ENCODE assay signal across 8 mouse cellular contexts in the genomic region with DNA sequence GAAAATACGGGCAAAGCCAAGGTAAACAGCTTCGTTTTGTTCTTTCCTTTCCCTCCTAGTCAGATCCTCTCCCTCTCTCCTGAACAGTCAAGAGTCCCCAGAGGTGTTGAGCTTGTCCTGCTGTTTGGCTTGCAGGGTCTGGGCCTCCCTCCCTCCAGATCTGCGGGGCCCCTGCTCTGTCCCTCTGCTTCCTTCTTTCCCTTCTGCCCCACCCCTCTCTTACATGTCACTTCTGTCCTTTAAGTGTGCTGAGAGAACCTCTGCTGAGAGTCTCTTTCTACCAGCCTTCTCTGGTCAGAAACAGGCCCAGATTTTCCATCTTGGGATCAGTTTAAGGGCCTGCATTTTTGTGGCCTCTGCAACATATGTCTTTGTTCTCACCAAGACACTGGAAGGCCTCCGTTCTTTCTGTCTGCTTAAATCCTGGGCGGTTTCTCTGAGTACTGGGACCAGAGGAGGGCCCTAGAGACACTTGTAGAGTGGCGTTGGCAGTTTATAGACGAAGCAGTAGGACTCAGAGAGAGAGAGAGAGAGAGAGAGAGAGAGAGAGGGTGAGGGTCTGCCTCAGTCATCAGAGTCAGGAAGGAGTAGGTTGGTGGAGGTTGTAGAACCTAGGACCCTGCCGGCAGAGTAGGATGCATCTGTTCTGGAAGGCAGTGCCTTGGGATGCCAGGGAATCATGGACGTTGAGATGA. TPM values are rescaled to one million over a fixed set of nuclear protein-coding genes. Genes with fewer than 3 reads are reported as not detected.
DNase-seq lines count a peak whose midpoint lies in the region; ATAC-seq and TF ChIP-seq lines count a peak whose summit lies in the region.

No protein-coding gene starts in this region.

- peak overlapping the region; percentile 86 for H3K4me3 ChIP-seq in gastrocnemius, adult 2 months
- H3K4me3 ChIP-seq in brown adipose tissue, adult 24 weeks (ENCODE audit: insufficient read depth, low read depth, low read length): peak overlapping the region; percentile 71
- peak overlapping the region; percentile 74 for H3K4me3 ChIP-seq in hindbrain, embryonic 10.5 days
- H3K4me3 ChIP-seq in stomach, embryonic 16.5 days (replicated peaks; ENCODE audit: low read length): peak overlapping the region; percentile 73

- peak overlapping the region; percentile 85 for H3K27ac ChIP-seq in gastrocnemius, adult 2 months
- H3K27ac ChIP-seq in brown adipose tissue, adult 24 weeks (replicated peaks; ENCODE audit: low read depth, low read length): peak overlapping the region; percentile 32
- H3K27ac ChIP-seq in hindbrain, embryonic 10.5 days: peak overlapping the region; percentile 96
- H3K27ac ChIP-seq in stomach, embryonic 16.5 days (ENCODE audit: low read length): peak overlapping the region; percentile 97

- H3K36me3 ChIP-seq in hindbrain, embryonic 10.5 days: peaks cover 22% of the 10 kb centered on the region
- peaks cover 4% of the 10 kb centered on the region; the same call in 1 of the 2 replicates for H3K36me3 ChIP-seq in stomach, embryonic 16.5 days (ENCODE audit: control insufficient read depth, insufficient read depth, low read length)

- intact Hi-C loops in gastrocnemius, adult 2 months (cut with DNase I): no loop called here

- no peak for DNase-seq in gastrocnemius, adult 2 months
- no peak for DNase-seq in gastrocnemius, postnatal 10 days
- DNase-seq in hindbrain, embryonic 10.5 days (ENCODE audit: low spot score): no peak
- DNase-seq in lung, postnatal 10 days: peak; percentile 39
- no peak for DNase-seq in right cerebral cortex, postnatal 10 days (ENCODE audit: low spot score in 2 of 2)
- no peak for DNase-seq in gastrocnemius, adult 18-20 months (ENCODE audit: low spot score)

- no peaks in the 10 kb centered on the region for H3K9me3 ChIP-seq in hindbrain, embryonic 10.5 days
- H3K9me3 ChIP-seq in stomach, embryonic 16.5 days (replicated peaks; ENCODE audit: control insufficient read depth, low read length): no peaks in the 10 kb centered on the region

- H3K4me1 ChIP-seq in brown adipose tissue, adult 24 weeks (ENCODE audit: control insufficient read depth, insufficient read depth, insufficient read length, low read length): peaks cover 11% of the 10 kb centered on the region; the same call in 1 of the 2 replicates
- H3K4me1 ChIP-seq in hindbrain, embryonic 10.5 days (replicated peaks): peaks cover 71% of the 10 kb centered on the region
- H3K4me1 ChIP-seq in stomach, embryonic 16.5 days (ENCODE audit: control insufficient read depth, insufficient read depth, low read length): peaks cover 47% of the 10 kb centered on the region

- H3K4me2 ChIP-seq in stomach, embryonic 16.5 days (ENCODE audit: low read depth, low read length): peak overlapping the region; percentile 71

- peak; percentile 0; the same call in 1 of the 2 replicates for ATAC-seq in stomach, embryonic 16.5 days (ENCODE audit: insufficient read depth, low FRiP score)

- H3K27me3 ChIP-seq in hindbrain, embryonic 10.5 days (ENCODE audit: insufficient read depth, poor library complexity, severe bottlenecking): no peaks in the 10 kb centered on the region
- no peaks in the 10 kb centered on the region for H3K27me3 ChIP-seq in stomach, embryonic 16.5 days (ENCODE audit: control insufficient read depth, insufficient read depth, low read length)

- TF ChIP-seq CTCF in gastrocnemius, adult 2 months (IDR thresholded peaks at IDR 0.05): no peak

- H3K9ac ChIP-seq in stomach, embryonic 16.5 days (ENCODE audit: low read length): peak overlapping the region; percentile 83

- WGBS in hindbrain, embryonic 10.5 days: 0% methylated on average over 9 of the region's 9 CpGs
- 2% methylated on average over 9 of the region's 9 CpGs for WGBS in stomach, embryonic 16.5 days

RNA-seq across cellular contexts. Expression of gene Nynrin, which starts 0.7 kb away (rescaled TPM):
- total RNA-seq in gastrocnemius, adult 2 months (2021): 1 to 10 TPM; 1.6 to 2.0 TPM
- 10 to 100 TPM in 1 of 2 experiments, 1 to 10 TPM in 1; 9.3 to 15.3 TPM for total RNA-seq in gastrocnemius, postnatal 10 days (2021)
- polyA plus RNA-seq in brown adipose tissue, adult 24 weeks (2012; ENCODE audit: insufficient read depth, insufficient read length, missing spikeins): 0.87 and 1.0 TPM in 2 replicates
- polyA plus RNA-seq in hindbrain, embryonic 10.5 days (2016; fragmentation: Nextera tagmentation; extraction: Ambion mirVana): 24.1 and 24.4 TPM in 2 replicates
- 18.0 and 19.3 TPM in 2 replicates for polyA plus RNA-seq in stomach, embryonic 16.5 days (2015; fragmentation: Nextera tagmentation; extraction: Ambion mirVana)
- total RNA-seq in gastrocnemius, adult 18-20 months (2021): 1 to 10 TPM; 1.2 to 1.8 TPM

RNA-seq across cellular contexts. Expression of gene Cbln3, which starts 29.6 kb away (rescaled TPM):
- total RNA-seq in gastrocnemius, adult 2 months (2021): not detected
- under 1 TPM; 0.16 to 0.29 TPM for total RNA-seq in gastrocnemius, postnatal 10 days (2021)
- not detected in 2 replicates for polyA plus RNA-seq in brown adipose tissue, adult 24 weeks (2012; ENCODE audit: insufficient read depth, insufficient read length, missing spikeins)
- polyA plus RNA-seq in hindbrain, embryonic 10.5 days (2016; fragmentation: Nextera tagmentation; extraction: Ambion mirVana): 0.12 and 0.33 TPM in 2 replicates
- polyA plus RNA-seq in stomach, embryonic 16.5 days (2015; fragmentation: Nextera tagmentation; extraction: Ambion mirVana): 0.45 and 0.66 TPM in 2 replicates
- not detected for total RNA-seq in gastrocnemius, adult 18-20 months (2021)

RNA-seq across cellular contexts. Expression of gene Khnyn, which starts 30.2 kb away (rescaled TPM):
- 1 to 10 TPM; 6.4 to 8.1 TPM for total RNA-seq in gastrocnemius, adult 2 months (2021)
- total RNA-seq in gastrocnemius, postnatal 10 days (2021): 10 to 100 TPM in 1 of 2 experiments, 1 to 10 TPM in 1; 8.0 to 11.6 TPM
- polyA plus RNA-seq in brown adipose tissue, adult 24 weeks (2012; ENCODE audit: insufficient read depth, insufficient read length, missing spikeins): 4.2 and 5.5 TPM in 2 replicates
- polyA plus RNA-seq in hindbrain, embryonic 10.5 days (2016; fragmentation: Nextera tagmentation; extraction: Ambion mirVana): 21.4 and 24.2 TPM in 2 replicates
- polyA plus RNA-seq in stomach, embryonic 16.5 days (2015; fragmentation: Nextera tagmentation; extraction: Ambion mirVana): 18.5 and 21.7 TPM in 2 replicates
- 1 to 10 TPM; 5.4 to 5.5 TPM for total RNA-seq in gastrocnemius, adult 18-20 months (2021)

RNA-seq across cellular contexts. Expression of gene Nfatc4, which starts 31.6 kb away (rescaled TPM):
- total RNA-seq in gastrocnemius, adult 2 months (2021): 1 to 10 TPM; 3.4 to 3.8 TPM
- 10 to 100 TPM in 1 of 2 experiments, 1 to 10 TPM in 1; 9.3 to 14.8 TPM for total RNA-seq in gastrocnemius, postnatal 10 days (2021)
- polyA plus RNA-seq in brown adipose tissue, adult 24 weeks (2012; ENCODE audit: insufficient read depth, insufficient read length, missing spikeins): 1.5 and 1.8 TPM in 2 replicates
- 34.0 and 34.6 TPM in 2 replicates for polyA plus RNA-seq in hindbrain, embryonic 10.5 days (2016; fragmentation: Nextera tagmentation; extraction: Ambion mirVana)
- polyA plus RNA-seq in stomach, embryonic 16.5 days (2015; fragmentation: Nextera tagmentation; extraction: Ambion mirVana): 32.9 and 33.9 TPM in 2 replicates
- 1 to 10 TPM; 1.5 to 3.3 TPM for total RNA-seq in gastrocnemius, adult 18-20 months (2021)

RNA-seq across cellular contexts. Expression of gene Sdr39u1, which starts 45.5 kb away (rescaled TPM):
- total RNA-seq in gastrocnemius, adult 2 months (2021): 100 to 1,000 TPM; 113 to 127 TPM
- 10 to 100 TPM; 73.3 to 82.4 TPM for total RNA-seq in gastrocnemius, postnatal 10 days (2021)
- polyA plus RNA-seq in brown adipose tissue, adult 24 weeks (2012; ENCODE audit: insufficient read depth, insufficient read length, missing spikeins): 134 and 149 TPM in 2 replicates
- polyA plus RNA-seq in hindbrain, embryonic 10.5 days (2016; fragmentation: Nextera tagmentation; extraction: Ambion mirVana): 33.2 and 38.1 TPM in 2 replicates
- polyA plus RNA-seq in stomach, embryonic 16.5 days (2015; fragmentation: Nextera tagmentation; extraction: Ambion mirVana): 65.5 and 66.5 TPM in 2 replicates
- total RNA-seq in gastrocnemius, adult 18-20 months (2021): 100 to 1,000 TPM; 125 to 126 TPM

Comparison
In these comparisons a context has a peak if more than half of its experiments do, and no peak if none do; other contexts are left out.
1. H3K27ac ChIP-seq: peak in every context shown above with its lines; median percentile 97 in stomach, embryonic 16.5 days; 96 in hindbrain, embryonic 10.5 days; 85 in gastrocnemius, adult 2 months; 32 in brown adipose tissue, adult 24 weeks.